Mouse (Mus musculus): Measurements from ENCODE around the gene Eif3a. TPM values are rescaled to one million over a fixed set of nuclear protein-coding genes. Genes with fewer than 3 reads are reported as not detected.

Gene Eif3a
- polyA plus RNA-seq (2012; rRNA removed): 37.6 and 96.1 TPM in 2 replicates
- 95.1 and 103 TPM in 2 replicates for polyA plus RNA-seq (2014; fragmentation: Nextera tagmentation; extraction: Ambion mirVana)

GRCm38 (mm10) chr19:60790551-60791161 is at the start of gene Eif3a:
Gene Eif3a, minus strand, starts transcription at chr19:60790658.
- TF ChIP-seq EP300 (IDR thresholded peaks at IDR 0.05; ENCODE audit: low read depth) (no peak), CTCF (IDR thresholded peaks at IDR 0.05; ENCODE audit: low read depth) (peak; percentile 19; the same call in 1 of the 2 replicates)
- H3K9ac ChIP-seq (replicated peaks): peak within 1 kb of the TSS; percentile 100
- H3K4me1 ChIP-seq (replicated peaks; ENCODE audit: control insufficient read depth in 2 of 2, insufficient read depth in 2 of 2, low read length in 1 of 2): peaks cover 10 to 18% of the 10 kb centered on the region in 2 experiments
- no peaks in the 10 kb centered on the region for H3K9me3 ChIP-seq (ENCODE audit: control insufficient read depth, low read length)
- ATAC-seq (ENCODE audit: insufficient read depth): peak; percentile 92
- no peaks in the 10 kb centered on the region for H3K36me3 ChIP-seq (replicated peaks; ENCODE audit: control insufficient read depth, insufficient read depth, low read depth)
- peak within 1 kb of the TSS; percentile 92 for H3K4me2 ChIP-seq (ENCODE audit: low read depth)
- peak within 1 kb of the TSS; percentile 99 for H3K27ac ChIP-seq
- peak within 1 kb of the TSS; percentile 80 to 99 for H3K4me3 ChIP-seq (ENCODE audit: insufficient read depth in 1 of 2, low read depth in 2 of 2, low read length in 2 of 2)
- H3K27me3 ChIP-seq (ENCODE audit: control insufficient read depth, insufficient read depth, low read length): no peaks in the 10 kb centered on the region
- WGBS (ENCODE audit: insufficient replicate concordance): under 1% methylated on average over 57 of the region's 57 CpGs
- DNase-seq (ENCODE audit: low read depth in 3 of 3, low spot score in 3 of 3): peak; percentile 88 to 91 (median 89)

- peaks cover 3 to 5% of the 10 kb centered on the region in 2 experiments for H3K4me1 ChIP-seq (replicated peaks; ENCODE audit: control insufficient read depth in 2 of 2, insufficient read depth in 2 of 2, low read length in 1 of 2)
- TF ChIP-seq CTCF (IDR thresholded peaks at IDR 0.05; ENCODE audit: low read depth): peak; percentile 93
- TF ChIP-seq EP300 (IDR thresholded peaks at IDR 0.05; ENCODE audit: low read depth): no peak
- H3K9ac ChIP-seq (replicated peaks): no peak overlapping the region
- no peak overlapping the region for H3K4me3 ChIP-seq (ENCODE audit: insufficient read depth in 1 of 2, low read depth in 2 of 2, low read length in 2 of 2)
- no peak overlapping the region for H3K4me2 ChIP-seq (ENCODE audit: low read depth)
- no peak overlapping the region for H3K27ac ChIP-seq
- H3K9me3 ChIP-seq (ENCODE audit: control insufficient read depth, low read length): no peaks in the 10 kb centered on the region
- ATAC-seq (ENCODE audit: insufficient read depth): peak; percentile 63; the same call in 1 of the 2 replicates
- peaks cover 35% of the 10 kb centered on the region for H3K36me3 ChIP-seq (replicated peaks; ENCODE audit: control insufficient read depth, insufficient read depth, low read depth)
- DNase-seq (ENCODE audit: low read depth in 3 of 3, low spot score in 3 of 3): peak; percentile 65 to 70 (median 66)
- 21% methylated on average over 1 of the region's 1 CpGs for WGBS (ENCODE audit: insufficient replicate concordance)
- no peaks in the 10 kb centered on the region for H3K27me3 ChIP-seq (ENCODE audit: control insufficient read depth, insufficient read depth, low read length)
Measured at GRCm38 (mm10) chr19:60837747-60838146, 47.3 kb upstream of the Eif3a start.

- Histone ChIP-seq H3K4me2 (ENCODE audit: low read depth) (no peak overlapping the region), H3K4me1 (replicated peaks; ENCODE audit: control insufficient read depth in 2 of 2, insufficient read depth in 2 of 2, low read length in 1 of 2) (peaks cover 0 to 4% of the 10 kb centered on the region in 2 experiments; a peak in 2 of 4 replicates), H3K4me3 (ENCODE audit: insufficient read depth in 1 of 2, low read depth in 2 of 2, low read length in 2 of 2) (no peak overlapping the region), H3K27ac (no peak overlapping the region), H3K9me3 (ENCODE audit: control insufficient read depth, low read length) (no peaks in the 10 kb centered on the region), H3K36me3 (replicated peaks; ENCODE audit: control insufficient read depth, insufficient read depth, low read depth) (peaks cover 63% of the 10 kb centered on the region), H3K9ac (replicated peaks) (no peak overlapping the region), H3K27me3 (ENCODE audit: control insufficient read depth, insufficient read depth, low read length) (no peaks in the 10 kb centered on the region)
- ATAC-seq (ENCODE audit: insufficient read depth): no peak
- 53% methylated on average over 6 of the region's 6 CpGs for WGBS (ENCODE audit: insufficient replicate concordance)
- no peak for TF ChIP-seq EP300 (IDR thresholded peaks at IDR 0.05; ENCODE audit: low read depth)
- TF ChIP-seq CTCF (IDR thresholded peaks at IDR 0.05; ENCODE audit: low read depth): no peak
- DNase-seq (ENCODE audit: low read depth in 3 of 3, low spot score in 3 of 3): no peak
Measured at GRCm38 (mm10) chr19:60818677-60819076, 28.2 kb upstream of the Eif3a start.

- TF ChIP-seq CTCF (IDR thresholded peaks at IDR 0.05; ENCODE audit: low read depth) (no peak), EP300 (IDR thresholded peaks at IDR 0.05; ENCODE audit: low read depth) (no peak)
- Histone ChIP-seq H3K9ac (replicated peaks) (no peak overlapping the region), H3K4me1 (replicated peaks; ENCODE audit: control insufficient read depth in 2 of 2, insufficient read depth in 2 of 2, low read length in 1 of 2) (peaks cover 16 to 20% of the 10 kb centered on the region in 2 experiments), H3K27me3 (ENCODE audit: control insufficient read depth, insufficient read depth, low read length) (no peaks in the 10 kb centered on the region), H3K9me3 (ENCODE audit: control insufficient read depth, low read length) (no peaks in the 10 kb centered on the region), H3K4me2 (ENCODE audit: low read depth) (peak overlapping the region; percentile 91), H3K36me3 (replicated peaks; ENCODE audit: control insufficient read depth, insufficient read depth, low read depth) (peaks cover 25% of the 10 kb centered on the region), H3K27ac (no peak overlapping the region), H3K4me3 (ENCODE audit: insufficient read depth in 1 of 2, low read depth in 2 of 2, low read length in 2 of 2) (0 out of 4 replicates have a peak overlapping the region, but pooled peaks of 1 of the 2 experiments have one; percentile 20)
- no peak for DNase-seq (ENCODE audit: low read depth in 3 of 3, low spot score in 3 of 3)
- 91% methylated on average over 6 of the region's 6 CpGs for WGBS (ENCODE audit: insufficient replicate concordance)
- no peak for ATAC-seq (ENCODE audit: insufficient read depth)
Measured at GRCm38 (mm10) chr19:60813133-60813532, 22.7 kb upstream of the Eif3a start.

GRCm38 (mm10) chr19:60812036-60812389 is 21.6 kb upstream of the Eif3a start:
- ATAC-seq (ENCODE audit: insufficient read depth): peak; percentile 26
- 8% methylated on average over 10 of the region's 10 CpGs for WGBS (ENCODE audit: insufficient replicate concordance)
- peak overlapping the region; percentile 78 for H3K27ac ChIP-seq
- peaks cover 16% of the 10 kb centered on the region for H3K36me3 ChIP-seq (replicated peaks; ENCODE audit: control insufficient read depth, insufficient read depth, low read depth)
- no peak for TF ChIP-seq CTCF (IDR thresholded peaks at IDR 0.05; ENCODE audit: low read depth)
- no peak for TF ChIP-seq EP300 (IDR thresholded peaks at IDR 0.05; ENCODE audit: low read depth)
- DNase-seq (ENCODE audit: low read depth in 3 of 3, low spot score in 3 of 3): peak in 1 of 3 experiments; percentile 30
- peak overlapping the region; percentile 91 for H3K4me2 ChIP-seq (ENCODE audit: low read depth)
- H3K4me3 ChIP-seq (ENCODE audit: insufficient read depth in 1 of 2, low read depth in 2 of 2, low read length in 2 of 2): peak overlapping the region; percentile 69 to 94
- H3K4me1 ChIP-seq (replicated peaks; ENCODE audit: control insufficient read depth in 2 of 2, insufficient read depth in 2 of 2, low read length in 1 of 2): peaks cover 16 to 20% of the 10 kb centered on the region in 2 experiments
- H3K27me3 ChIP-seq (ENCODE audit: control insufficient read depth, insufficient read depth, low read length): no peaks in the 10 kb centered on the region
- no peaks in the 10 kb centered on the region for H3K9me3 ChIP-seq (ENCODE audit: control insufficient read depth, low read length)
- H3K9ac ChIP-seq (replicated peaks): peak overlapping the region; percentile 91

Measured in liver, embryonic 14.5 days (tissue).